8 mouse cellular contexts compared by ENCODE assay signal in genomic region chr11:60199702-60200184, GRCm38 (mm10). TPM values are rescaled to one million over a fixed set of nuclear protein-coding genes. Genes with fewer than 3 reads are reported as not detected.
A peak's percentile ranks its signal among the peaks of the same experiment; 100 is the strongest.
DNase-seq lines count a peak whose midpoint lies in the region; ATAC-seq and TF ChIP-seq lines count a peak whose summit lies in the region.

No protein-coding gene starts in this region.

- TF ChIP-seq POLR2A in ES-Bruce4 (IDR thresholded peaks at IDR 0.05; ENCODE audit: insufficient read depth, low read length), result no peak

- no peaks in the 10 kb centered on the region for H3K27me3 ChIP-seq in ES-Bruce4 (ENCODE audit: control insufficient read depth, insufficient read depth, low read length, poor library complexity, severe bottlenecking)
- H3K27me3 ChIP-seq in forebrain, embryonic 13.5 days, result no peaks in the 10 kb centered on the region
- no peaks in the 10 kb centered on the region for H3K27me3 ChIP-seq in heart, postnatal 0 days (ENCODE audit: control insufficient read depth, insufficient read depth, low read length)
- no peaks in the 10 kb centered on the region for H3K27me3 ChIP-seq in liver, embryonic 14.5 days (ENCODE audit: control insufficient read depth, insufficient read depth, low read length)
- H3K27me3 ChIP-seq in neural tube, embryonic 12.5 days (replicated peaks), result no peaks in the 10 kb centered on the region
- H3K27me3 ChIP-seq in stomach, embryonic 16.5 days (ENCODE audit: control insufficient read depth, insufficient read depth, low read length), result no peaks in the 10 kb centered on the region

- H3K4me1 ChIP-seq in ES-Bruce4 (ENCODE audit: control insufficient read depth, insufficient read depth, low read length), result no peaks in the 10 kb centered on the region
- peaks cover 17% of the 10 kb centered on the region for H3K4me1 ChIP-seq in forebrain, embryonic 13.5 days
- H3K4me1 ChIP-seq in heart, postnatal 0 days (ENCODE audit: control insufficient read depth, insufficient read depth), result 0 out of 2 replicates have a peak, but pooled peaks cover 10% of the 10 kb centered on the region
- H3K4me1 ChIP-seq in liver, embryonic 14.5 days (replicated peaks; ENCODE audit: control insufficient read depth in 2 of 2, insufficient read depth in 2 of 2, low read length in 1 of 2), result no peaks in the 10 kb centered on the region
- H3K4me1 ChIP-seq in neural tube, embryonic 12.5 days, result peaks cover 22% of the 10 kb centered on the region
- H3K4me1 ChIP-seq in stomach, embryonic 16.5 days (ENCODE audit: control insufficient read depth, insufficient read depth, low read length), result 0 out of 2 replicates have a peak, but pooled peaks cover 5% of the 10 kb centered on the region

- peaks cover 36% of the 10 kb centered on the region for H3K36me3 ChIP-seq in ES-Bruce4 (ENCODE audit: control insufficient read depth, insufficient read depth, low read length, poor library complexity, severe bottlenecking)
- H3K36me3 ChIP-seq in forebrain, embryonic 13.5 days (ENCODE audit: poor library complexity, severe bottlenecking), result peaks cover 95% of the 10 kb centered on the region
- H3K36me3 ChIP-seq in heart, postnatal 0 days (replicated peaks; ENCODE audit: control insufficient read depth, insufficient read depth, low read length), result peaks cover 83% of the 10 kb centered on the region
- H3K36me3 ChIP-seq in liver, embryonic 14.5 days (replicated peaks; ENCODE audit: control insufficient read depth, insufficient read depth, low read depth), result peaks cover 49% of the 10 kb centered on the region
- H3K36me3 ChIP-seq in neural tube, embryonic 12.5 days, result peaks cover 83% of the 10 kb centered on the region
- H3K36me3 ChIP-seq in stomach, embryonic 16.5 days (ENCODE audit: control insufficient read depth, insufficient read depth, low read length), result peaks cover 41% of the 10 kb centered on the region

- TF ChIP-seq CTCF in ES-Bruce4 (IDR thresholded peaks at IDR 0.05; ENCODE audit: low read depth, low read length), result peak; percentile 98
- TF ChIP-seq CTCF in heart, postnatal 0 days (IDR thresholded peaks at IDR 0.05; ENCODE audit: low read depth), result peak; percentile 99
- peak; percentile 99 for TF ChIP-seq CTCF in liver, embryonic 14.5 days (IDR thresholded peaks at IDR 0.05; ENCODE audit: low read depth)

- ATAC-seq in cerebellum, adult (ENCODE audit: insufficient number of reproducible peaks, low FRiP score, low TSS enrichment), result peak; percentile 56
- ATAC-seq in forebrain, embryonic 13.5 days, result peak; percentile 86
- peak; percentile 76 for ATAC-seq in heart, postnatal 0 days (ENCODE audit: insufficient read depth, low read depth)
- ATAC-seq in liver, embryonic 14.5 days (ENCODE audit: insufficient read depth), result peak; percentile 72
- ATAC-seq in neural tube, embryonic 12.5 days (ENCODE audit: low FRiP score, low read depth), result peak; percentile 76
- peak; percentile 54; the same call in 1 of the 2 replicates for ATAC-seq in stomach, embryonic 16.5 days (ENCODE audit: insufficient read depth, low FRiP score)

- no peak overlapping the region for H3K27ac ChIP-seq in ES-Bruce4 (ENCODE audit: insufficient read depth, low read length)
- H3K27ac ChIP-seq in forebrain, embryonic 13.5 days, result peak overlapping the region; percentile 84
- peak overlapping the region; percentile 40; the same call in 1 of the 2 replicates for H3K27ac ChIP-seq in heart, postnatal 0 days (ENCODE audit: low read depth)
- H3K27ac ChIP-seq in liver, embryonic 14.5 days, result no peak overlapping the region
- peak overlapping the region; percentile 72; the same call in 1 of the 2 replicates for H3K27ac ChIP-seq in neural tube, embryonic 12.5 days
- H3K27ac ChIP-seq in stomach, embryonic 16.5 days (ENCODE audit: low read length), result peak overlapping the region; percentile 30; the same call in 1 of the 2 replicates

- no peaks in the 10 kb centered on the region for H3K9me3 ChIP-seq in ES-Bruce4 (replicated peaks; ENCODE audit: control insufficient read depth, insufficient read depth, low read length, poor library complexity, severe bottlenecking)
- H3K9me3 ChIP-seq in forebrain, embryonic 13.5 days (replicated peaks), result peaks cover 5% of the 10 kb centered on the region; the same call in 1 of the 2 replicates
- 0 out of 2 replicates have a peak, but pooled peaks cover 5% of the 10 kb centered on the region for H3K9me3 ChIP-seq in heart, postnatal 0 days (replicated peaks; ENCODE audit: control insufficient read depth, low read length)
- no peaks in the 10 kb centered on the region for H3K9me3 ChIP-seq in liver, embryonic 14.5 days (ENCODE audit: control insufficient read depth, low read length)
- peaks cover 3% of the 10 kb centered on the region; the same call in 1 of the 2 replicates for H3K9me3 ChIP-seq in neural tube, embryonic 12.5 days
- peaks cover 6% of the 10 kb centered on the region; the same call in 1 of the 2 replicates for H3K9me3 ChIP-seq in stomach, embryonic 16.5 days (replicated peaks; ENCODE audit: control insufficient read depth, low read length)

- H3K9ac ChIP-seq in ES-Bruce4 (ENCODE audit: low read depth, poor library complexity, severe bottlenecking), result no peak overlapping the region
- H3K9ac ChIP-seq in forebrain, embryonic 13.5 days, result peak overlapping the region; percentile 57
- no peak overlapping the region for H3K9ac ChIP-seq in heart, postnatal 0 days (replicated peaks; ENCODE audit: low read depth, low read length)
- no peak overlapping the region for H3K9ac ChIP-seq in liver, embryonic 14.5 days (replicated peaks)
- peak overlapping the region; percentile 38 for H3K9ac ChIP-seq in neural tube, embryonic 12.5 days
- no peak overlapping the region for H3K9ac ChIP-seq in stomach, embryonic 16.5 days (ENCODE audit: low read length)

- H3K4me3 ChIP-seq in ES-Bruce4 (ENCODE audit: low read depth, low read length), result peak overlapping the region; percentile 22; the same call in 1 of the 2 replicates
- 0 out of 2 replicates have a peak overlapping the region, but pooled peaks have one; percentile 4 for H3K4me3 ChIP-seq in forebrain, embryonic 13.5 days
- H3K4me3 ChIP-seq in heart, postnatal 0 days (ENCODE audit: low read depth, low read length), result no peak overlapping the region
- no peak overlapping the region for H3K4me3 ChIP-seq in liver, embryonic 14.5 days (ENCODE audit: insufficient read depth in 1 of 2, low read depth in 2 of 2, low read length in 2 of 2)
- H3K4me3 ChIP-seq in neural tube, embryonic 12.5 days, result no peak overlapping the region
- H3K4me3 ChIP-seq in stomach, embryonic 16.5 days (replicated peaks; ENCODE audit: low read length), result no peak overlapping the region

- peak overlapping the region; percentile 36 for H3K4me2 ChIP-seq in forebrain, embryonic 13.5 days
- H3K4me2 ChIP-seq in heart, postnatal 0 days (ENCODE audit: low read depth, low read length), result no peak overlapping the region
- no peak overlapping the region for H3K4me2 ChIP-seq in liver, embryonic 14.5 days (ENCODE audit: low read depth)
- peak overlapping the region; percentile 41 for H3K4me2 ChIP-seq in neural tube, embryonic 12.5 days (replicated peaks)
- H3K4me2 ChIP-seq in stomach, embryonic 16.5 days (ENCODE audit: low read depth, low read length), result no peak overlapping the region

- WGBS in forebrain, embryonic 13.5 days, result 15% methylated on average over 18 of the region's 18 CpGs
- 12% methylated on average over 18 of the region's 18 CpGs for WGBS in heart, postnatal 0 days
- 25% methylated on average over 18 of the region's 18 CpGs for WGBS in liver, embryonic 14.5 days (ENCODE audit: insufficient replicate concordance)
- 14% methylated on average over 18 of the region's 18 CpGs for WGBS in neural tube, embryonic 12.5 days
- 23% methylated on average over 18 of the region's 18 CpGs for WGBS in stomach, embryonic 16.5 days

- DNase-seq in heart, postnatal 0 days (ENCODE audit: low spot score), result peak; percentile 77
- peak; percentile 91 to 96 for DNase-seq in kidney, postnatal 25 days
- DNase-seq in liver, embryonic 14.5 days (ENCODE audit: low read depth in 3 of 3, low spot score in 3 of 3), result peak; percentile 67 to 73 (median 70)

- TF ChIP-seq EP300 in ES-Bruce4 (IDR thresholded peaks at IDR 0.05; ENCODE audit: insufficient read depth, low read depth, low read length), result no peak
- no peak for TF ChIP-seq EP300 in heart, postnatal 0 days (IDR thresholded peaks at IDR 0.05; ENCODE audit: low read depth)
- no peak for TF ChIP-seq EP300 in liver, embryonic 14.5 days (IDR thresholded peaks at IDR 0.05; ENCODE audit: low read depth)

RNA-seq across cellular contexts. Expression of gene Srebf1, which starts 22.6 kb away (rescaled TPM):
- polyA plus RNA-seq in ES-Bruce4 (2011; ENCODE audit: insufficient read depth, insufficient read length, low read depth, missing spikeins), result 60.5 and 68.6 TPM in 2 replicates
- 52.1 and 56.7 TPM in 2 replicates for polyA plus RNA-seq in forebrain, embryonic 13.5 days (2015; fragmentation: Nextera tagmentation; extraction: Ambion mirVana)
- total RNA-seq in heart, postnatal 0 days (2014; rRNA removed; ENCODE audit: low replicate concordance), result 77.2 and 81.7 TPM in 2 replicates
- polyA plus RNA-seq in heart, postnatal 0 days (2015; fragmentation: Nextera tagmentation; extraction: Ambion mirVana), result 29.9 and 31.0 TPM in 2 replicates
- polyA plus RNA-seq in liver, embryonic 14.5 days (2012; rRNA removed), result 38.8 and 45.7 TPM in 2 replicates
- 37.6 and 49.6 TPM in 2 replicates for polyA plus RNA-seq in liver, embryonic 14.5 days (2014; fragmentation: Nextera tagmentation; extraction: Ambion mirVana)
- polyA plus RNA-seq in neural tube, embryonic 12.5 days (2016; fragmentation: Nextera tagmentation; extraction: Ambion mirVana), result 50.0 and 50.9 TPM in 2 replicates
- 63.4 and 69.8 TPM in 2 replicates for polyA plus RNA-seq in stomach, embryonic 16.5 days (2015; fragmentation: Nextera tagmentation; extraction: Ambion mirVana)

Comparison
In these comparisons a context has a peak if more than half of its experiments do, and no peak if none do; other contexts are left out.
1. H3K27ac ChIP-seq: peak in forebrain, embryonic 13.5 days (single experiment), heart, postnatal 0 days (single experiment), neural tube, embryonic 12.5 days (single experiment) and stomach, embryonic 16.5 days (single experiment); none in ES-Bruce4 (single experiment) and liver, embryonic 14.5 days (single experiment).
2. H3K4me3 ChIP-seq: peak in ES-Bruce4 (single experiment) and forebrain, embryonic 13.5 days (single experiment); none in heart, postnatal 0 days (single experiment), liver, embryonic 14.5 days (0 of 2), neural tube, embryonic 12.5 days (single experiment) and stomach, embryonic 16.5 days (single experiment).
3. H3K9ac ChIP-seq: peak in forebrain, embryonic 13.5 days (single experiment) and neural tube, embryonic 12.5 days (single experiment); none in ES-Bruce4 (single experiment), heart, postnatal 0 days (single experiment), liver, embryonic 14.5 days (single experiment) and stomach, embryonic 16.5 days (single experiment).
4. H3K4me2 ChIP-seq: peak in forebrain, embryonic 13.5 days (single experiment) and neural tube, embryonic 12.5 days (single experiment); none in heart, postnatal 0 days (single experiment), liver, embryonic 14.5 days (single experiment) and stomach, embryonic 16.5 days (single experiment).
5. Peak in every context shown above with its lines, with median percentiles within 50 percentile points of each other: CTCF ChIP-seq, ATAC-seq and DNase-seq.